8 mouse cellular contexts compared by ENCODE assay signal in genomic region chr1:131138191-131139016, GRCm38 (mm10). TPM values are rescaled to one million over a fixed set of nuclear protein-coding genes. Genes with fewer than 3 reads are reported as not detected.
A peak's percentile ranks its signal among the peaks of the same experiment; 100 is the strongest.
DNase-seq lines count a peak whose midpoint lies in the region; ATAC-seq and TF ChIP-seq lines count a peak whose summit lies in the region.

TSS of gene Dyrk3 (minus strand) at chr1:131138340.

- DNase-seq in c-Kit-positive CD71-positive TER-119-negative erythroid progenitor cells, embryonic 14.5 days (ENCODE audit: low read depth) = peak; percentile 89
- peak; percentile 91 to 92 for DNase-seq in heart, postnatal 10 days
- peak; percentile 76 for DNase-seq in large intestine, adult 2 months (ENCODE audit: low read depth, low spot score)
- DNase-seq in lung, adult 2 months = peak; percentile 90
- peak; percentile 83 to 85 for DNase-seq in thymus, adult 18-20 months

- peak within 1 kb of the TSS; percentile 89 for H3K4me3 ChIP-seq in E14TG2a.4 (replicated peaks; ENCODE audit: low read length)
- H3K4me3 ChIP-seq in forebrain, embryonic 12.5 days (replicated peaks) = peak within 1 kb of the TSS; percentile 81
- H3K4me3 ChIP-seq in lung, adult 2 months (replicated peaks; ENCODE audit: extremely low read depth, low read depth, low read length) = peak within 1 kb of the TSS; percentile 95

- 5% methylated on average over 49 of the region's 49 CpGs for WGBS in forebrain, embryonic 12.5 days
- under 1% methylated on average over 49 of the region's 49 CpGs for WGBS in large intestine, adult 2 months
- 1% methylated on average over 49 of the region's 49 CpGs for WGBS in lung, adult 2 months

- peak; percentile 96 for ATAC-seq in forebrain, embryonic 12.5 days (ENCODE audit: low FRiP score)
- ATAC-seq in neutrophil, adult 5-6 weeks (ENCODE audit: extremely low read depth, insufficient number of reproducible peaks, low FRiP score, poor library complexity, severe bottlenecking) = peak; percentile 92

- H3K27me3 ChIP-seq in E14TG2a.4 (ENCODE audit: insufficient read depth, low read length) = no peaks in the 10 kb centered on the region
- peaks cover 7% of the 10 kb centered on the region; the same call in 1 of the 2 replicates for H3K27me3 ChIP-seq in forebrain, embryonic 12.5 days

- H3K9ac ChIP-seq in forebrain, embryonic 12.5 days = peak within 1 kb of the TSS; percentile 87

- H3K4me1 ChIP-seq in E14TG2a.4 (replicated peaks; ENCODE audit: low read depth, low read length) = peaks cover 64% of the 10 kb centered on the region
- peaks cover 43% of the 10 kb centered on the region for H3K4me1 ChIP-seq in forebrain, embryonic 12.5 days
- H3K4me1 ChIP-seq in lung, adult 2 months (ENCODE audit: control insufficient read depth, insufficient read depth, low read length) = peaks cover 2% of the 10 kb centered on the region; the same call in 1 of the 2 replicates

- peak within 1 kb of the TSS; percentile 91 for H3K27ac ChIP-seq in forebrain, embryonic 12.5 days

- TF ChIP-seq POLR2A in lung, adult 2 months (IDR thresholded peaks at IDR 0.05; ENCODE audit: borderline replicate concordance, extremely low read depth, low read depth, low read length) = peak; percentile 76; the same call in 1 of the 2 replicates

- no peak for TF ChIP-seq CTCF in E14TG2a.4 (conservative IDR thresholded peaks at IDR 0.05; ENCODE audit: low read length)
- TF ChIP-seq CTCF in lung, adult 2 months (IDR thresholded peaks at IDR 0.05; ENCODE audit: insufficient read depth, low read length) = peak; percentile 45; the same call in 1 of the 2 replicates

- H3K4me2 ChIP-seq in forebrain, embryonic 12.5 days = peak within 1 kb of the TSS; percentile 66

- no peaks in the 10 kb centered on the region for H3K9me3 ChIP-seq in E14TG2a.4 (ENCODE audit: low read length)
- no peaks in the 10 kb centered on the region for H3K9me3 ChIP-seq in forebrain, embryonic 12.5 days

- intact Hi-C loops in heart, postnatal 10 days (cut with DNase I) = loop anchor here (2.0 to 10.0 kb wide), 4 partner anchors 22 to 264 kb away; no protein-coding TSS in a partner anchor

- peaks cover 32% of the 10 kb centered on the region for H3K36me3 ChIP-seq in E14TG2a.4 (ENCODE audit: insufficient read depth, low read length)
- no peaks in the 10 kb centered on the region for H3K36me3 ChIP-seq in forebrain, embryonic 12.5 days (replicated peaks)

RNA-seq across cellular contexts. Expression of gene Dyrk3, which starts in this region (rescaled TPM):
- 20.9 and 21.8 TPM in 2 replicates for polyA plus RNA-seq in forebrain, embryonic 12.5 days (2016; fragmentation: Nextera tagmentation; extraction: Ambion mirVana)
- total RNA-seq in heart, postnatal 10 days (2021) = under 1 TPM; 0.32 to 0.91 TPM
- polyA plus RNA-seq in large intestine, adult 2 months (2012; rRNA removed) = 0.80 and 0.84 TPM in 2 replicates
- 1.9 and 2.7 TPM in 2 replicates for polyA plus RNA-seq in lung, adult 2 months (2012; rRNA removed)
- total RNA-seq in neutrophil, adult 5-6 weeks (2017) = 1.2 and 1.7 TPM in 2 replicates

Comparison
In these comparisons a context has a peak if more than half of its experiments do, and no peak if none do; other contexts are left out.
1. Peak in every context shown above with its lines: DNase-seq, ATAC-seq, H3K4me3 ChIP-seq and H3K27ac ChIP-seq.
2. Peak in DNase-seq in heart, postnatal 10 days; RNA of the gene not detected or under 1 TPM.
3. Peak in DNase-seq in large intestine, adult 2 months; RNA of the gene not detected or under 1 TPM.